Mouse (Mus musculus) stomach, embryonic 14.5 days (tissue): ENCODE measurements around the gene Suox. TPM values are rescaled to one million over a fixed set of nuclear protein-coding genes. Genes with fewer than 3 reads are reported as not detected.

Experiments used
- ATAC-seq: fragments of 200-750 bp; cut with Nextera tagmentation; 2 replicates; pipeline ENCODE4 v1.8.0; 2017; ENCODE audit warnings: low read depth, moderate TSS enrichment; ENCODE audit not compliant: insufficient number of reproducible peaks, insufficient read depth, low FRiP score
- H3K27ac ChIP-seq: fragments of 300-500 bp; sonication (generic); 2 replicates; pipeline ENCODE4 v1.5.1; 2014; ENCODE audit warnings: mild to moderate bottlenecking, low read length, moderate library complexity, mixed read lengths
- H3K27me3 ChIP-seq: fragments of 300-500 bp; sonication (generic); 2 replicates; pipeline ENCODE4 v1.6.1; 2014; ENCODE audit warnings: low read length, control low read depth, mixed read lengths; ENCODE audit not compliant: control insufficient read depth, insufficient read depth
- H3K36me3 ChIP-seq: fragments of 300-500 bp; sonication (generic); 2 replicates; pipeline ENCODE4 v1.6.1; 2014; ENCODE audit warnings: mild to moderate bottlenecking, control low read depth, low read length, moderate library complexity, mixed read lengths; ENCODE audit not compliant: control insufficient read depth, insufficient read depth
- H3K4me1 ChIP-seq: fragments of 300-500 bp; sonication (generic); 2 replicates; pipeline ENCODE4 v1.6.1; 2014; ENCODE audit warnings: low read length, control low read depth, mixed read lengths; ENCODE audit not compliant: control insufficient read depth, insufficient read depth
- H3K4me2 ChIP-seq: fragments of 300-500 bp; sonication (generic); replicated peaks from 2 replicates; pipeline ENCODE4 v1.6.1; 2014; ENCODE audit warnings: low read depth, low read length, control low read depth
- H3K4me3 ChIP-seq: fragments of 300-500 bp; sonication (generic); 2 replicates; pipeline ENCODE4 v1.5.1; 2014; ENCODE audit warnings: low read depth, low read length, control low read depth
- H3K9ac ChIP-seq: fragments of 300-500 bp; sonication (generic); replicated peaks from 2 replicates; pipeline ENCODE4 v1.6.1; 2014; ENCODE audit warnings: low read depth, mild to moderate bottlenecking, control low read depth, low read length, moderate library complexity, mixed read lengths
- H3K9me3 ChIP-seq: fragments of 300-500 bp; sonication (generic); 2 replicates; pipeline ENCODE4 v1.6.1; 2016; ENCODE audit warnings: low read depth, low read length, control low read depth; ENCODE audit not compliant: control insufficient read depth
- WGBS: fragments of 180-500 bp; shearing (Covaris S2); extraction: QIAGEN DNeasy Blood & Tissue Kit; methylation state at CpG from one replicate; pipeline ENCODE4 v1.1.7; 2014; 5-methylcytosine and 5-hydroxymethylcytosine counted together
- polyA plus RNA-seq: library from polyadenylated mRNA; unstranded; fragments of >200 nt; fragmentation: Nextera tagmentation; extraction: Ambion mirVana; gene quantifications from 2 replicates; pipeline ENCODE4 v1.2.1, GENCODE M21; 2014

Gene Suox
- polyA plus RNA-seq, 1 experiment from 2014 or later = 16.3 TPM

DNA sequence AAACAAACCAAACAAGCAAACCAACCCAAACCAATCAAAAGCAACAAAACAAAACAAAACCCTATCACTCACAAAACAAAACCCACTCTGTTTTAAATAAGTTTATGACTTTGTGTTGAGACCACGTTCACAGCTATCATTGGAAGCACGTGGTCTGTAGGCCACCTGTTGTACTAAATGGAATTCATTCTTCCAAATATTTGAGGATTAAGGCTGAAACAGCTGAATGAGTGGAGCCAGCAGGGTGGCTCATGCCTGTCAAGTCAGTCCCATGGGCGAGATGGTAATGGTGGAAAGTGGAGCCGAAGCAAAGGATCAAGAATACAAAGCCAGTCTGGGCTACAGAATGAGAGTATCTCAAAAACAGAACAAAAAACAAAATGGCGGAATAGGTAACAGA lies 26.8 kb upstream of the Suox start:
- H3K27ac ChIP-seq = no peak overlapping the region
- H3K9me3 ChIP-seq = no peaks in the 10 kb centered on the region
- no peaks in the 10 kb centered on the region for H3K27me3 ChIP-seq
- no peak overlapping the region for H3K9ac ChIP-seq
- peaks cover 40% of the 10 kb centered on the region for H3K36me3 ChIP-seq
- H3K4me1 ChIP-seq = peaks cover 12% of the 10 kb centered on the region; the same call in 1 of the 2 replicates
- no peak overlapping the region for H3K4me3 ChIP-seq
- no peak for ATAC-seq
- 83% methylated on average over 5 of the region's 5 CpGs for WGBS
- H3K4me2 ChIP-seq = no peak overlapping the region

DNA sequence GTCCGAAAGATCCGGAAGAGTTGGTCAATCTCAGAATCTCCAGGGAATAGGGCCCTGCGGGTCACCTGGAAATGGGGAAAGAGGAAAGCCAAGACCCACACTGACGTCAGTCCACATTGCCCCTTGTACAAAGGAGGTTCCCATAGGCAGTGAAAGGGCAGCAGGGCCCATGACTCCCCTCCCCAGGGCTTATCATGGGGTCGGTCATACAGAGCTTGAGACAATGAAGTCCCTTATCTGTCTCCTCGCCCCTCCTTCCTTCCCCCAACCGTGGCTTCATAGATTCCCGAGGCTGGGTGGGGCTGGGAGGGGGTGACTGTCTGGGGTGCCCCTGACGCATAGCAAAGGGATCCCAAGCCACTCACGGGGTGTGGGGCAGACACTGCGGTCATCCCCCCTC lies 25.7 kb upstream of the Suox start:
- Histone ChIP-seq H3K4me2 (no peak overlapping the region), H3K27ac (no peak overlapping the region), H3K27me3 (no peaks in the 10 kb centered on the region), H3K9ac (no peak overlapping the region), H3K9me3 (no peaks in the 10 kb centered on the region), H3K36me3 (peaks cover 40% of the 10 kb centered on the region), H3K4me3 (no peak overlapping the region), H3K4me1 (peaks cover 12% of the 10 kb centered on the region; the same call in 1 of the 2 replicates)
- ATAC-seq = no peak
- WGBS = 73% methylated on average over 11 of the region's 11 CpGs

DNA sequence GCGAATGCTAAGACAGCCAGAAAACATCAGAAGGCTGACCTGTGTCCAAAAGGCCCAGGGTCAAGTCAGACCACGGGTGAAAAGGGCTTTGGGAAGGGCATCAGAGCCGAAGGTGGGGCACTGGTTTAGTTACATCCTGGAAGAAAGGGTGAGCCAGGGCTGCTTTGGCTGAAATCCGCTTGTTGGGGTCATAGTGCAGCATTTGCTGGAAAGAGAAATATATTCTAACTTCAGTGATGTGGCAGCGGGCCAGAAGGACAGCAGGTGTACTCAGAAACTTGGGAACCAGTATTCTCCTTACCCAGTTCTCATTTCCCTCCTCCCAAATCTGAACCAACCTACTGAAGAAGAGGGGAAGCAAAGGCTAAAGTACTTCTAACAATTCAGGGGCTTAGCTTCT lies 25.1 kb upstream of the Suox start:
- no peak for ATAC-seq
- Histone ChIP-seq H3K27ac (no peak overlapping the region), H3K27me3 (no peaks in the 10 kb centered on the region)

DNA sequence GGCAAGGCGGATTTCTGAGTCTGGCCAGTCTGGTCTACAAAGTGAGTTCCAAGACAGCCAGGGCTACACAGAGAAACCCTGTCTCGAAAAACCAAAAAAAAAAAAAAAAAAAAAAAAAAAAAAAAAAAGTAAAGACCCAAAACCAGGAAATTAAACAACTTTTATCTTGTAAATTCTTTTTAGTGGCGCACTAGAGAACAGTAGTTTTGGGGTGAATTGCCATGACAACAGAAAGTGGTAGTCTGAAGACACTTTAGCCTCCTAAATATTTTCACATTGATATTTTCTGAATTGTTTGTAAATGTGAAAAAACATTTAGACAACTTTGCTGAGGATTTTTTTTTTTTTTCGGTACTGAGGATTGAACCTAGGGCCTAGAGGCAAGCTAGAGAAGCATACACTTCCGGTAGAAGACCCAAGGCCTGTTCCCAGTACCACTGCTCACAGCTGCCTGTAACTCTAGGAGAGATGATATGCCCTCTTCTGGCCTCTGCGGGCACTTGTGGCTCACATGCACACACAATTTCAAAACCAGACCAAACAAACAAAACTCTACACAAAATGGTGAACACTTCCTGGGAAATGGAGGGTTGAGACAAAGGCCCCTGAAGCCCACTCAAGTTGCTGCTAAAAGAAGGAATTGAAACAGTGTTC lies 23.3 kb upstream of the Suox start:
- Histone ChIP-seq H3K9ac (no peak overlapping the region), H3K4me2 (peak overlapping the region; percentile 37; the same call in 1 of the 2 replicates), H3K9me3 (no peaks in the 10 kb centered on the region), H3K4me1 (peaks cover 3% of the 10 kb centered on the region; the same call in 1 of the 2 replicates), H3K4me3 (no peak overlapping the region), H3K27me3 (no peaks in the 10 kb centered on the region), H3K27ac (no peak overlapping the region), H3K36me3 (peaks cover 37% of the 10 kb centered on the region)
- ATAC-seq = no peak
- WGBS = 81% methylated on average over 6 of the region's 6 CpGs

More for the DNA sequence above, 25.1 kb upstream of the Suox start:
- H3K36me3 ChIP-seq = peaks cover 40% of the 10 kb centered on the region
- 81% methylated on average over 5 of the region's 5 CpGs for WGBS
- no peaks in the 10 kb centered on the region for H3K9me3 ChIP-seq
- no peak overlapping the region for H3K9ac ChIP-seq
- H3K4me1 ChIP-seq = peaks cover 13% of the 10 kb centered on the region; the same call in 1 of the 2 replicates
- H3K4me3 ChIP-seq = no peak overlapping the region
- no peak overlapping the region for H3K4me2 ChIP-seq

- no peaks in the 10 kb centered on the region for H3K27me3 ChIP-seq
- peaks cover 27% of the 10 kb centered on the region for H3K36me3 ChIP-seq
- H3K27ac ChIP-seq = peak within 1 kb of the TSS; percentile 99
- H3K4me3 ChIP-seq = peak within 1 kb of the TSS; percentile 86
- WGBS = 1% methylated on average over 40 of the region's 40 CpGs
- peak within 1 kb of the TSS; percentile 89 for H3K9ac ChIP-seq
- H3K9me3 ChIP-seq = no peaks in the 10 kb centered on the region
- H3K4me2 ChIP-seq = peak within 1 kb of the TSS; percentile 61
- H3K4me1 ChIP-seq = peaks cover 3% of the 10 kb centered on the region; the same call in 1 of the 2 replicates
- peak; percentile 99 for ATAC-seq
Measured at GRCm38 (mm10) chr10:128695992-128696807, 22.3 kb upstream of the Suox start, which contains the start of gene Rab5b. Gene Rab5b (minus strand): TSS chr10:128696264.

DNA sequence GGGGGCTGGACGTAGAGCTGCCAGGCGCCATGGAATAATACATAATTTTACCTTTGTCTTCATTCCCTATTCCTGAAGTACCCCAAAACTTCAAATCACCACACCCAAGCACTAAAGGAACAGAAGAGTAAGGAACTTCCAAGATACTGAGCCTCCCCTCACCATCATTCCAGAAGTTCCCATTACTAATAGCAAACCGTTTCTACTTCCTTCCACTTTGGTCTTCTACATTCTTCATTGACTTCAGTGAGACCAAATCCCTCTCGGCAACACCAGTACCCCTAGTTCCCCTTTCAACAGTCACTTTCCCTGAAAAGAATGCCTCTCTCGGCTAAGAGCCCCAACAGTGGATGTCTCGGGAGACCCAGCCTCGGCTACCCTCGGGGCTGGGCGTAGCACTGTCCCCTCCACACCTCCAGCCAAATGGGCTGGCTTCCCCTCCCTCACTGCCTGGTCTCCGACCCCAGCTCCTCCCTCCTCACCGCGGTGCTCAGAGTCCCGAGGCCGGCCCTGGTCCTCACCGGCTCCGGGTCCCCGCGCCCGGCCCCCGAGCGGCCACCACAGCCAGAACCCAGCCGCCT lies 21.6 kb upstream of the Suox start:
- Histone ChIP-seq H3K4me1 (peaks cover 3% of the 10 kb centered on the region; the same call in 1 of the 2 replicates), H3K9me3 (no peaks in the 10 kb centered on the region), H3K27ac (peak overlapping the region; percentile 99), H3K4me2 (peak overlapping the region; percentile 61), H3K36me3 (peaks cover 20% of the 10 kb centered on the region), H3K9ac (peak overlapping the region; percentile 89), H3K4me3 (peak overlapping the region; percentile 86), H3K27me3 (no peaks in the 10 kb centered on the region)
- under 1% methylated on average over 22 of the region's 22 CpGs for WGBS
- no peak; the same call in 1 of the 2 replicates for ATAC-seq

- ATAC-seq = no peak
- Histone ChIP-seq H3K27me3 (no peaks in the 10 kb centered on the region), H3K9ac (0 out of 2 replicates have a peak overlapping the region, but pooled peaks have one; percentile 52)
Measured at GRCm38 (mm10) chr10:128674469-128675008, 666 bp upstream of the Suox start.

DNA sequence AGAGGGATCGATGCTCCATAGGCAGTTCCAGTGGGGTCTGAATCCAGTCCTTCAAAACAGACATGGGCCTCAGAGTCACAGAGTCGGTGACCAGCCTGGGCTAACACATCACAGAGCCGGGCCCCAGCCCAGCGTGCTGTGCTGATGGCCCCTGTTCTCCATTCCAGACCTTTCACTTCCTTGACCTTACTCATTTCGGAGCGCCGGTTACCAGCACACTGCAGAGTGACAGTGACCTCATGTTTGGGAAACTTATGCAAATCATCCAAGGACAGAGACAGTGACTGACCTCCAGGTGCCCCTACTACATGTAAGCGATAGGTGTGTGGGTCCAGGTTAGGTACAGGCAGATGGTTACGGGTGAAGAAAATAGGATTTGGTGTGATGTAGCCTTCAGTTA lies 2.7 kb downstream of the Suox start:
- Histone ChIP-seq H3K36me3 (no peaks in the 10 kb centered on the region), H3K27me3 (no peaks in the 10 kb centered on the region), H3K4me2 (no peak overlapping the region), H3K9me3 (no peaks in the 10 kb centered on the region), H3K4me1 (peaks cover 5% of the 10 kb centered on the region), H3K27ac (no peak overlapping the region), H3K4me3 (no peak overlapping the region), H3K9ac (no peak overlapping the region)
- no peak for ATAC-seq
- 93% methylated on average over 9 of the region's 9 CpGs for WGBS

More at GRCm38 (mm10) chr10:128674469-128675008, 666 bp upstream of the Suox start:
- WGBS = 2% methylated on average over 9 of the region's 9 CpGs
- H3K4me3 ChIP-seq = peak overlapping the region; percentile 61
- H3K4me2 ChIP-seq = peak overlapping the region; percentile 80
- peaks cover 5% of the 10 kb centered on the region for H3K4me1 ChIP-seq
- no peaks in the 10 kb centered on the region for H3K9me3 ChIP-seq
- peaks cover 1% of the 10 kb centered on the region for H3K36me3 ChIP-seq
- peak overlapping the region; percentile 64; the same call in 1 of the 2 replicates for H3K27ac ChIP-seq
